Mouse (Mus musculus): ENCODE measurements around the gene 4930550C14Rik.

- no peak for TF ChIP-seq CTCF (IDR thresholded peaks at IDR 0.05; ENCODE audit: low read depth)
- TF ChIP-seq EP300 (optimal IDR thresholded peaks at IDR 0.05): no peak
Measured at GRCm38 (mm10) chr9:53472806-53473518, 70.8 kb downstream of the 4930550C14Rik start.

Measured in stomach, postnatal 0 days (tissue).